Mouse (Mus musculus): ENCODE results near the gene Kncn. TPM values are rescaled to one million over a fixed set of nuclear protein-coding genes. Genes with fewer than 3 reads are reported as not detected.
A peak's percentile ranks its signal among the peaks of the same experiment; 100 is the strongest.

Kncn gene
- not detected for total RNA-seq (2021)
- long read RNA-seq, experiment 1: 0 reads
- long read RNA-seq, experiment 2: 0 reads

- no peak for DNase-seq
- intact Hi-C loops (cut with DNase I): no loop called here
Observed at GRCm38 (mm10) chr4:115884022-115884421, at the start of gene Kncn. Gene Kncn (plus strand): TSS chr4:115884400.

- DNase-seq: no peak
- intact Hi-C loops (cut with DNase I): loop anchor here (5.0 kb wide), 1 partner anchor 98 kb away; the partner anchor contains the start of gene Efcab14
Observed at GRCm38 (mm10) chr4:115835576-115835975, 48.6 kb upstream of the Kncn start.

GRCm38 (mm10) chr4:115838196-115838595, 46.0 kb upstream of the Kncn start:
- DNase-seq: no peak
- intact Hi-C loops (cut with DNase I): loop anchor here (5.0 kb wide), 1 partner anchor 101 kb away; the partner anchor contains the start of gene Efcab14

- peak; percentile 92 to 95 for DNase-seq
- intact Hi-C loops (cut with DNase I): loop anchor here (5.0 kb wide), 1 partner anchor 102 kb away; the partner anchor contains the start of gene Efcab14
Observed at GRCm38 (mm10) chr4:115838696-115839641, 45.2 kb upstream of the Kncn start, which contains the start of gene Mknk1. Gene Mknk1 (plus strand): TSS chr4:115839198.

- intact Hi-C loops (cut with DNase I): loop anchor here (5.0 kb wide), 1 partner anchor 103 kb away; the partner anchor contains the start of gene Efcab14
- no peak for DNase-seq
Observed at GRCm38 (mm10) chr4:115839956-115840355, 44.2 kb upstream of the Kncn start.

- intact Hi-C loops (cut with DNase I): no loop called here
- no peak for DNase-seq
Observed at GRCm38 (mm10) chr4:115840842-115841241, 43.4 kb upstream of the Kncn start.

GRCm38 (mm10) chr4:115846656-115847055, 37.5 kb upstream of the Kncn start:
- intact Hi-C loops (cut with DNase I): no loop called here
- peak in 1 of 2 experiments; percentile 23 for DNase-seq

- intact Hi-C loops (cut with DNase I): no loop called here
- no peak for DNase-seq
Observed at GRCm38 (mm10) chr4:115847377-115847776, 36.8 kb upstream of the Kncn start.

GRCm38 (mm10) chr4:115848083-115848482, 36.1 kb upstream of the Kncn start:
- intact Hi-C loops (cut with DNase I): no loop called here
- no peak for DNase-seq

- no peak for DNase-seq
- intact Hi-C loops (cut with DNase I): no loop called here
Observed at GRCm38 (mm10) chr4:115848990-115849677, 35.1 kb upstream of the Kncn start.

- intact Hi-C loops (cut with DNase I): no loop called here
- DNase-seq: no peak
Observed at GRCm38 (mm10) chr4:115850111-115850510, 34.1 kb upstream of the Kncn start.

- intact Hi-C loops (cut with DNase I): no loop called here
- DNase-seq: no peak
Observed at GRCm38 (mm10) chr4:115850631-115851030, 33.6 kb upstream of the Kncn start.

GRCm38 (mm10) chr4:115851569-115851968, 32.6 kb upstream of the Kncn start:
- no peak for DNase-seq
- intact Hi-C loops (cut with DNase I): no loop called here

GRCm38 (mm10) chr4:115855100-115855499, 29.1 kb upstream of the Kncn start:
- intact Hi-C loops (cut with DNase I): no loop called here

GRCm38 (mm10) chr4:115855609-115856008, 28.6 kb upstream of the Kncn start:
- intact Hi-C loops (cut with DNase I): no loop called here
- DNase-seq: no peak

More at GRCm38 (mm10) chr4:115855100-115855499, 29.1 kb upstream of the Kncn start:
- no peak for DNase-seq

GRCm38 (mm10) chr4:115856282-115856681, 27.9 kb upstream of the Kncn start:
- intact Hi-C loops (cut with DNase I): no loop called here
- no peak for DNase-seq

GRCm38 (mm10) chr4:115857293-115857883, 26.8 kb upstream of the Kncn start:
- intact Hi-C loops (cut with DNase I): no loop called here
- no peak for DNase-seq

GRCm38 (mm10) chr4:115863352-115863751, 20.8 kb upstream of the Kncn start:
- intact Hi-C loops (cut with DNase I): no loop called here
- no peak for DNase-seq

- intact Hi-C loops (cut with DNase I): no loop called here
- DNase-seq: no peak
Observed at GRCm38 (mm10) chr4:115863880-115864279, 20.3 kb upstream of the Kncn start.

GRCm38 (mm10) chr4:115869512-115870210, 14.5 kb upstream of the Kncn start:
- intact Hi-C loops (cut with DNase I): no loop called here
- DNase-seq: no peak

All from heart, postnatal 14 days (tissue).